Mouse (Mus musculus) adrenal gland, postnatal 25 days (tissue): ENCODE data around the gene St6galnac3. TPM values are rescaled to one million over a fixed set of nuclear protein-coding genes. Genes with fewer than 3 reads are reported as not detected.
"Not testable (repeated sequence)": the region's sequence is repeated elsewhere in the genome, so short reads cannot be mapped to it uniquely, and the experiment has no call there.

Source experiments
- DNase-seq: peaks from one replicate; pipeline ENCODE4 v3.0.0; 2021; ENCODE audit warnings: mixed read lengths
- total RNA-seq: library from RNA; stranded (reverse); gene quantifications from 2 replicates; pipeline ENCODE4 v1.2.3, GENCODE M21; 2021

Gene St6galnac3
- total RNA-seq, 1 experiment from 2014 or later = 10.4 TPM

DNA sequence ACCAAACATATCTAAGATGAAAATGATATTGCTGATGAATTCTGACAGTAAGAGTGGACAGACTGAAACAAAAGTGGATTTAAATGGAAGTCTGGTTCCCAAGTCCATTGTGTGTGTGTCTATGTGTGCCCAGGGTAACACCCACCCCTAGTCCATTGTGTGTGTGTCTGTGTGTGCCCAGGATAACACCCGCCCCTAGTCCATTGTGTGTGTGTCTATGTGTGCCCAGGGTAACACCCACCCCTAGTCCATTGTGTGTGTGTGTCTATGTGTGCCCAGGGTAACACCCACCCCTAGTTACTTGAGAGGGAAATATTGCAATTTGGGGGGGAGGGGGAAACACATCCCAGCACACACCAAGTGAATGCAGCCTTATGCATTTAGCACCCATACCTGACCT is 318.1 kb downstream of the St6galnac3 start:
- DNase-seq = no peak

DNA sequence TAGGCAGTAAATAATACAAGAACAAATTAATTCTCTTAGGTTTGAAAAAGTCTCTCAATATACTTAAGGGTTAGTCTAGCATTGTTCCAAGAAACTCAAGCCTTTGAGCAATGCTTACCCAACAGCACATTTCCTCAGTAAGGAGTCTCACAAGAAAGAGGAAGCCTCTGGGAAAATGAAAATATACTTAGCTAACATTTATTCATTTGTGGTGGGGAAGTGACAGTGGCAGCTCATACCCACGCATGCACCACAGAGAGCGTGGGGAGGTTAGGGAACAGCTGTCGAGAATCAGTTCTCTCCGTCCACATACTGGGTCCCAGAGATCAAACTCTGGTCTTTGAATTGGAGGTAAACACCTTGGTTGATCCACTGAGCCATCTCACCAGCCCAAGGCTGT is 318.8 kb downstream of the St6galnac3 start:
- DNase-seq = no peak

DNA sequence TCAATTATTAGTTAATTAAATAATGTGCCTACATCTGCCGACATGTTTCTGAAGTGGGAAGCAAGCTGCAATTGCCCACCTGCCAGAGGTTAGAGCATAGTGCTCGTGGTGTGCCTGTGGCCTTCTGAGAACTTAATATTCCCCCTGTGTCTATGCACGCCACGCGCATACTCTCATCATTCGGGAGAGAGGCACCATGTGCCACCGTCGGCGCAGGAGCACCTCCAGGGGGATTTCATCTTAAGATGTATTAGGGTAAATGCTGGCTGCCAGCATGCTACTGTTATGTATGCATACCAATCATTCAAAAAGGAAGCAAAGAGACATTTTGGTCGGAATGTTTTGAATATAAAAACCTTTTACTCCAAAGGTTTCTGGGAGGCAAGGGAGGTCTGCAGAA is 319.3 kb downstream of the St6galnac3 start:
- no peak for DNase-seq

DNA sequence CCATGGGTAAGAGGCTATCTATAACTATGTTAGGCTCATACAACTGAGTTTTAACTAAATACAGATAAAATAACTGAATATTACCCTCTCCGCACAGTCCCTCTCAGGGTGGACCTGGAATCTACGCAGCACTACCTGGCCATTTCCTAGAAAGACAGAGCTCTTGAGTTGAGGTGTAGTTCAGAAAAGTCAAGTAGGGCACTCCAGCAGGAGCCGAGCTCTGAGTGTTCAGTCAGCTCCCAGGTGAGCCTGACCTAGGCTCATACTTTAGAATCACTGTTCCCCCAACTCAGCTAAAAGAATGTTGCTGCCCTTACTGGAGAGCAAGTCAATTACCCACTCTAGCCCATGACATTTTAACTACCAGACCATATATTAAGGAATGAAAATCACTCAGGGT is 324.7 kb downstream of the St6galnac3 start:
- DNase-seq = no peak

DNA sequence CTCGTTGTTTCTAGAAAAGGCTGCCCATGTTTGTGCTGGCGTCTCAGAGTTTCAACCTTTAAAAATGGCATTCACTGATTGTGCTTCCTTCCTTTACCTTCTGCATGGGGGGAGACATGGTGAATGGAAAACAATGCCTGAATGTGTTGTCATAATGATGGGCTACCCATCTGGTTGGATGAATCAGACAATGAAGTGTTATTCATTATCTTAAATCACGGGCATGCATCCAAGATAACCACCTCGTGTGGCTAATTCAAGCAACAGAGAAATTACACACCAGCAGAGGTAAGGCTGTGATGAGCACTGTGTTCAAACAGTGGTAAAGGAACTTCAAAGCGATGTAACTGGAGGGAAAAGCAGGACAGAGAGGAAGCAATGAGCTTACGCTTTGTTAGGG is 325.4 kb downstream of the St6galnac3 start:
- DNase-seq = no peak

DNA sequence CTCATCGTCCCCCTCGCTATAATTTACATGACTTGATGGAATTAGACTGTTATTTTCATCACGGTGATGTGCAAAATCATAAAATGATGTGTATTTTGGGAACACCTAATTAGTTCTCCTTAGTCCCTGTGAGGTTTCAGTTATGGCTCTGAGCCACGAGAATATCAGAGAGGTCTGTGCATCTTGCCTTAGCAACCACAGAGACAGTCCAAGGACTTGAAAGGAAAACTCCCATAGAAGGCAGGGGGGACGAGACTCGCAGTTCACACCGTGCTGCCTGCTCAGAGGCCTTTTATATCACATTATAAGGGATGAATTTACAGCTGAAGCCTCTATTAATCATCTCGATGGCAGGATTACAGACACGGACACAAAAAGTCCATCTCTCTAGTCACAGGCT is 327.2 kb downstream of the St6galnac3 start:
- DNase-seq = no peak

DNA sequence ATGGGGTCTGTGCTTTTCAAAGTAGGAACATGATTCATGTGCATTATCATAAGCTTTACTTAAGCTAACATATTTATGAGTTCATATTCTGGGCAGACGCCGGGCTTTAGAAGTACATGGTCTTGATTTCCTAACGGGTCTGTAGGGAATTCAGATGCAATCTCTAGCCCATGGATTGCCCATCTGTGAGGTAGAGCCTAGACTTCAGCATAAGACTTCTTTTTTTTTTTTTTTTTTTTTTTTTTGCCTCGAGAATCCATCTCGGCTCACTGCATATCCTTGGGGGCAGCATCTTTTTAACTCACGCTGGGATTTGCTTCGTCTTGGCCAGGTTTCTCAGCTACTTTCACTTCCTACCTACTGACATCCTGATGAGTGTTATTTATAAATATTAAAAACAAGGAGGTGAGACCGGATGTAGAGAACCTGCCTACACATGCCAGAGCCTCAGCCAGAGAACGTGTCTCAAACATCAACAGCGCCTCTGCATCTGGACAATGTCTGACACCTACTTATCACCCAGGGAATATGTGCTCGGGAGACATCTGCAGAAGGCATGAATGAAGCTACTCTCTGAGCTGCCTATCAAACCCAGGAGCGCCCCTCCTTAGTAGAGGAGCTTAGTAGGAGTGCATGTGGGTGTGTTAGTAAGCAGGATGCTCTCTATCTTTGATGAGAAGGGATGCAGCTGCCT is 328.5 kb downstream of the St6galnac3 start:
- DNase-seq = no peak

DNA sequence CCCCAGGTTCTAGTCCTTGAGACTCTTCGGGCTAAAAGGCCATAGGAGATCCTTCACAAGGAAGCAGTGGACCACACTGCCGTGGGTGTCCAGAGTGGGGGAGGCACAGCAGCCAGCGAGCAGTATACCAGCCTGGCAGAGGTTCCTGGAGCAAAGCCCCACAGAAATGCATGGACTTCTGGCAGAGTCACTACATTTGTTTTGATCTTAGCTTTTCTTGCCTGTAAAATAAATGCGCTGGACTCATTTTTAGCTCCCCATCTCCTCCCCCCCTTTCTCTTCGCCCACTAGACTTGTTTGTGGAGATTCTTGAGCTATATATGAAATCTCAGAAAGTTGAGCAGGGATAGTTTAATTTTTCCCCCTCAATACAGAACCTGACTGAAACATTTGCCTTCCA is 329.6 kb downstream of the St6galnac3 start:
- no peak for DNase-seq

DNA sequence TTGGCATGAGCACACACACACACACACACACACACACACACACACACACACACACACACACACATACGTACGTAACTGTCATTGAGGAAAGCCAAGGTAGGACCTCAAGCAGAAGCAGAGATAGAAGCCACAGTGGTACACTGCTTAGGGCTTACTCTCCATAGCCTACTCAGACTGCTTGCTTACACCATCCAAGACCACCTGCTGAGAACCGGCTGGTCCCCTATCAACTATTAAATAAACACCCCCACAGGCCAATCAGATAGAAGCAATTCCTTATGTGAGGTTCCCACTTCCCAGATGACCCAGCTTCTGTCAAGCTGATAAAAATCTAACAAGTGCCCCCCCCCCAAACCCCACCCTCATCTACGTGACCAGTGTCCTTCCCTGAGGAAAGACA is 330.2 kb downstream of the St6galnac3 start:
- DNase-seq = no peak

DNA sequence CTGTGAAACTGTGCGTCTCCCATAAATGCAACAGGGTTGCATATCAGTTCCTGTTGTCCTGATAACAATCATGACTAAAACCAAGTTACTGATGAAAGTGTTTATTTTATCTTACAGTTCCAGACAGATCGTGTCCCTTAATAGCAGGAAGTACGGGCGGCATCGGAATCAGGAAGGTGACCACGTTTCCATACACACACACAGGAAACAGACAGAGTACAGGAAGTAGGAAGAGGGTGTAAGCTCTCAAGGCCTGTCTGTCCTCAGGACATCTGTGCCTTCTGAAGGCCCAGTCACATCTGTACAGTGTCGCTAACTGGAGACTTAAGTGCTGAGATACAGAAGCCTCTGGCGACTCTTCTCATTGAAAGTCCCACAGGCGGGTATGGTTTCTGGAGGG is 330.8 kb downstream of the St6galnac3 start:
- no peak for DNase-seq

DNA sequence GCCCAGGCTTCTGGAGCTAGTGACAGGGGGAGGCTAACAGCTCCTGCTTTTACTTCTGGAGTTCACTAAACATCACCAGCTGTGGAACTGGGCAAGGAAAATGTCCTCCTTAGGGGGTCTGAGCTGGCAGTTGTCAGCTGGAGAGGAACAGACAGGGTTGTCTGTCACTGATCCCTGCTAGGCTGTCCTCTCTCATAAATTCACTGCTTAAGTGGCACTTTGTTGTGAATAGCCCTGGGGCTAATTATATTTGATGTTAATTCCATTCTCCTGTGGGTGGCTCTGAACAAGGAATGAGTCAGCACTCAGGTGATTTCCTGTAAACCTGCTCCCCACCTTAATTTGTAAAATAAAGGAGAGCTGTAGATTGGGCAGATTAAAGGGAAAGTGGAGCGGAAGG is 333.5 kb downstream of the St6galnac3 start:
- not testable (repeated sequence) for DNase-seq

DNA sequence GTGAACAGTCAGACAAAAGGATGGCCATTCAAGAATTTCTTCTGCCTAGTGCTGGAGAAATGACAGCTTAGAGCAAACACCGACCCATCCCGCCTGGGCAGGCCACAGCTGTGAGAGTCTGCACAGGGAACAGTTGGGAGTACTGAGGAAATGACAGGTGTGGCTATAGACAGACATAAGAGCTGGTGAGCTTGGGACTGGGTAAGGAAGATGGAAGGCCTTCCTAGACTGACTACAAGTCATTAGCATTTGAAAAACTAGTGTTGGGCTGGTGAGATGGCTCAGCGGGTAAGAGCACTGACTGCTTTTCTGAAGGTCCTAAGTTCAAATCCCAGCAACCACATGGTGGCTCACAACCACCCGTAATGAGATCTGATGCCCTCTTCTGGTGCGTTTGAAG is 340.3 kb downstream of the St6galnac3 start:
- not testable (repeated sequence) for DNase-seq

DNA sequence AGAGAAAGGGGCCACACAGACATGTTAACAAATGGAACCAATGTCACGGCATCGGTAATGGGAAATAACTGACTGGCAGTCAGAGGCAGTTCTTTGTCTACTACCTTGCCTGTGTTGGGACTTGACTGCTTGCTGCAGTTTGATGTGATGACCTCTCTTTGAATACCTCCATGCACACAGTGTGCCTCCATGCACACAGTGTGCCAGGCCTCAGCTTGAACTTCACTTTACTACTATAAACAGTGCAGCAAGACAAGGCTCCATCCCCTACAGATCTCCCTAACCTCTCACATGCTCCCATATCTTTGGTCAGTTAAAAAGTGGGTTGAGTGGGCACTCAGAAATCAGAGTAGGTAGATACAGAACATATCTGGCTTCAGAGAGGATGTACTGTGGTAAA is 341.3 kb downstream of the St6galnac3 start:
- no peak for DNase-seq

DNA sequence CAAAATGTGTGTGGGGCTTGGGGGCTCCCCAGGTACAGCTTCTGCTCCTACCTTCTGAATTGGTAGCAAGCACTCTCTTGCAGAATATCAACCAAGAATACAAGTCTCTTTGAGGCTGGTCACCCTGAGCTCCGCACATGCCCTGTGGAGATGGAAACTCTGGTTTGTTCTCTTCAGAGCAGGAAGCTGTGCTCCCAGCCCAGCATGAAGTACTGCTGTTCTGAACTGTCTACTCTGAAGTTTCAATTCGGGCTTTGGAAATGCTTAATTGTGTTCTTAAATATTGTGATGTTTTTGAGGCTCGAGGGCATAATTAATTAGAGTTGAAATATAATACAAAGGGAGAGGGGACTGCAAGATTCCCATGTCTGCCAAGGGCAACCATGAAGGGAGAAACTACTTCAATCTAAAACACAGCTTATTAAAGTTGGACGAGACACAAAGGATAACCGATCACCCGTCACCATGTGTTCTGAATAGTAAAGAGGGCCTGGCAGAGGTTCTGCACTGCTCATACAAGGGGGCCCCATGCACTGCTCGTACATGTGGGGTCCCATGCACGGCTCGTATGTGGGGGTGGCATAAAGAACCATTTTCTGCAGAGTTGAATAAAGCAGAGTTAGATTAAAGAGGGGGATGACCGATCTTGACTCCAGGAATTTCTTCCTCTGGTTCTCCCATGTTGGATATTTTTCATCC is 359.8 kb downstream of the St6galnac3 start:
- DNase-seq = no peak

DNA sequence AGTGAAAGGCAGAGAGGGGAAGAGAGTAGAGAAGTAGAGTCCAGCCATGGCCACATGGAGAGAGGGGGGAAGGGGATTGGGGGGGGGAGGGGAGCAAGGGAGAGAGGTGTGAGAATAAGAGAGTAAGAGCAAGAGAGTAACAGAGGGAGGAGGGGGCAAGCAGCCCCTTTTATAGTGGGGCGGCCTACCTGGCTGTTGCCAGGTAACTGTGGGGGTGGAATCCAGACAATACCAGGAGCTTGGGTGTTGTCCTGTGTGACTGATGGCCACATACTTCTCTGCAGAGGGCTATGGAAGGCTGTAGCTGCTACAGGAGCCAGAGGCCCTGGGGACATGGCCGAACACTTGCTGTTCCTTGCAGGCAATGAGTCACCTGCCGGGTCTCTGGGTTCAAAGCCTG is 360.6 kb downstream of the St6galnac3 start:
- no peak for DNase-seq

DNA sequence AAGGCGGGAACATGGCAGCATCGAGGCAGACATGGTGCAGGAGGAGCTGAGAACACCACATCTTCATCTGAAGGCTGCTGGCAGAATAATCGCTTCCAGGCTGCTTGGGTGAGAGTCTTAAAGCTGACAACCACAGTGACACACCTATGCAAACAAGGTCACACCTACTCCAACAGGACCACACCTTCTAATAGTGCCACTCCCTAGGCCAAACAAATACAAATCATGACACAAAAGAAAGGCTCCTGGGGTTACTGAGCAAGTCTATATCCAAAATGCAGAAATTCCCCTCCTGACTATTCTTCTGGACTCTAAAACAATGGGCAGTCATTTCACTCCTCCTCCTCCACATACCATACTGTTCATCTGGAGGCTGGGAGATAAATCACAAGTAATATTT is 365.0 kb downstream of the St6galnac3 start:
- DNase-seq = no peak

DNA sequence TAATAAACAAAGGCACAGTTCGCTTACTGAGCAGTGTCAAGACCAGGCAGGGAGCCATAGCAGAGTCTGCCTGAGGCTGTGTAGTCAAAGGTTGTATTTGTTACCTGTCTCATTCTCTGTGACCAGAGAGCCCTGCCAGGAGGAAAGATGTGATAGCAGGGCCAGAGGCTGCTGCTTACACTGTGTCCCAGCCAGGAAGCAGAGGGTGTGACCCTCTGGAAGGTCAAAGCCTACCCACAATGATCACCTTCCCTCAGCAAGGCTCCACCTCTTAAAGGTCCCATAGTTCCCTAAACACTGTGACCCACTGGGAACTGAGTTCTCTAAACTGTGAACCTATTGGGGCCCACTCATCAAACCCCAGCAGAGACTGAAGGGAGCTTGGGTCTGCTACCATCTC is 368.9 kb downstream of the St6galnac3 start:
- no peak for DNase-seq

DNA sequence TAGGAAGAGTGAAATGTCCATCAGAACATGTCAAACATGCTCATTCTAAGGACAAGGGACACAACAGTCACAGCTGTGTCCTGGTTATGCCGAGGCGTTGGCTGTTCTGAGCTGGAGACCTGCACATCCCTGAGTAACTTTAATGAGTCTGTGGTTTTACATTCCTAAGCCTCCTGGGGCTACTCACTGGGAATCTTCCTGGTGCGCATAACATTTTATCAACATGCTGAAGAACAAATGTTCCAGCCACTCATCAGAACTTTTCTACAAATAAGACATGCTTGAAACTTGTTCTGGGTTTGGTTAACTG is 370.0 kb downstream of the St6galnac3 start:
- DNase-seq = no peak

DNA sequence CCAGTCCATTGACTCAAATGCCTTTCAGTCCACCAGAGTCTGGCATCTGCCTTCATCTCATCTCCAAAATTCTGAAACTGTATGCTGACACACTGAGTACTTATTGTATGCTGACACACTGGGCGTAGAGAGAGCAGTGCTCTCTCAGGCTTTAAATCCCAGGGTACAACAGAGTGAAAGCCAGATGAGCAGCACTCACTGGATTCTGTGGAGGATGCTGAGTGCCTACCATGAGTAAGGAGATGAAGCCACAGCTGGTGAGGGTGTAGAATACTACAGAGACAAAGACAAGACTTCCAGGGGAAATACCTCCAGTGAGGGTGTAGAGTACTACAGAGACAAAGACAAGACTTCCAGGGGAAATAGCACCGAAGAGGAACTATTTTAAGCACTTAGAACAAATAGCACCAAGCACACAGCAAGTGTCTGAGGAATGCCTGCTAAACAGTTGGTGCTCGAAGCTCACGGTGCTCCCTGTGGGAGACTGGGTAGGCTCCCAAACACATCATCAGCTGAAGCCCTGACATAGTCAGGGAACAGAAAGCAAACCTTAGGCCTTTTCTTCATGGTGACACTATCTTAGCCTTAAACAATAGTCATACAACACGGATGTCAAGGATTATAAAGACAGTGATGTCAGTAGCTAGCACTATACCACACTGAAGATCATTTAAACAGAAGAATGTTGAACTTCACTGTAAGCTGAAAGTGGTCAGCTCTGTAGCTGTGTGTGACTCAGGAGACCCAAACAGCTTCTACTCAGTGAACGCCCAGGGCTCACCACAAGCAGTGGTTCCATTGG is 370.6 kb downstream of the St6galnac3 start:
- no peak for DNase-seq

DNA sequence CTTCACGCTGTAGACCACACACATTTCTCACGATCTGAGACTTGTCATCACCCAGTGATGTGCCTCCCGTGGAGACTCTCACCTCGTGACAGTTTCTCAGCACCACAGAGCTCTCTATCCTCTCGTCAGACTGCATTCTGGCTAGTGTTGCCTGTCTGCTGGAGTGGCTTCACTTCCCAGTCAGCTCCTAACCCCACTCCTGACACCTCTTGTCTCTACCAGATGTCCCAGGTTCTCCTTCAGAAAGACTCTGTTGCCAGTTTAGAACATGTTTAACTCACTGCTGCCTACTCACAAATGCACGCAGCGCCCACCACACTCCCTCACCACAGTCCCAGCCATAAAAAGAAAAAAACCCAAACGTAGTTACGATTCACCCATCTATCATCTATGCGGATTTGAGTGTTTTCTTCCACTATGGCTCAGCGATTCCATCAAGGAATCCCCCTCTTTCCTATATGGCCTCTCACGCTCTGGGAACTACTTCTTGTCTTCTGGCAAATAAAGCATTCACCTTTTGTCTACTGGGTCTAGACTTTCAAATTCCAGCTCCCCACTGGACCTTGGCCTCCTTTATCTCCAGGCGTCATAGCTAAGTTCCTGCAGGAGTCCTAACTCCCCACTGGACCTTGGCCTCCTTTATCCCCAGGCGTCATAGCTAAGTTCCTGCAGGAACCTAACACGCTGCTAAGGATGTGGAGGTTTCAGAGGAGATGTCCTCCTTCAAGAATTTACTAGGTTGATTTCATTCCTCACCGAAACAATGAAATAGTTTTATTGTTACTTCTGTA is 371.5 kb downstream of the St6galnac3 start:
- no peak for DNase-seq

DNA sequence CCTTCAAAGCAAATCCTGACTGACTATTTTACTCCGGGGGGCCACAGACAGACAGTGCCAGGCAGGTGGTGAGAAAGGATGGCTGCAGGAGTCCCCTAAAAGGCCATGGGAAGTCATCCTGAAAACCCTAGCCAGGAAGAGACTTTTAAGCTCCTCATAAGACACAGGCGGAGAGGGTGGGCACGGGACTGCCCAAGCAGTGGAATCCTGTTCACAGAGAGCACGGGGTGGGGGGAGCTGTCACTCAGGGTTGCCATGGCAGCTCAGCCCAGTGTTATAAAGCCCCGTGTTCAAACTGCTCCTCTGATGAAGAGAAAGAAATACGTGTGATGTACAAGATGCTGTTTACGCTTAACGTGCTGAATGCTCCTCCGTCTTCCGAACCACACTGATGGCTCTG is 375.0 kb downstream of the St6galnac3 start:
- no peak for DNase-seq

DNA sequence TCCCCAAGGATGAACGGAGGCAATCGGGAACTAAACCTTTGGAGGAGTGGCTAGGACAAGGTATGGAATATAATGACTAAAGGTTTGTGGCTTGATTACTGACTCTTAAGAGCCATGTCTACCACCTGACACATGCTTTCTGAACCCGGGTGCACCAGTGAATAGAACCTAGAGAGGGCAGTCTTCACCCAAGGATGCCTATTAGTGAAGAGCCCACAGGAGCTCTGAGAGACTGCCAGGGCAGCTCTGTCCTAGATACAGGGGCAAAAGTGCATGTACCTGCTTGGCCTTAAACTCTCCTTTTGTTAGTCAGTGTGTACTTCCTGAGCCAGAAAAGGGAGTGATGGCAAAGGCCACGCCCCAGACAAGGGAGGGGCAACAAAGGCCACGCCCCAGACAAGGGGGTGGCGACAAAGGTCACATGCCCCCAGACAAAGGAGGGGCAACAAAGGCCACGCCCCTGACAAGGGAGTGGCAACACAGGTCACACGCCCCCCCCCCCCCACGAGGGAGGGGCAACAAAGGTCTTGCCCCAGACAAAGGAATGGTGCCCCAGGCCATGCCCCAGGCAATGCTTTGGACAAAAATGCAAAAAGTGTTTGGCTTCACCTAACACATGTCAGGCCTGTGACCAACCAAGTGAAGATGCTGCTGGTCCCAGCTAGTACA is 376.0 kb downstream of the St6galnac3 start:
- no peak for DNase-seq
